Mouse (Mus musculus): ENCODE measurements at regions not wholly inside any gene's neighbourhood (a gene's known extent, or its start where the extent isn't known, plus 50 kb on each side); places are given as distances from the start of the nearest gene placed in this dataset.
A peak's percentile ranks its signal among the peaks of the same experiment; 100 is the strongest.
"Not testable (repeated sequence)": the region's sequence is repeated elsewhere in the genome, so short reads cannot be mapped to it uniquely, and the experiment has no call there.

DNA sequence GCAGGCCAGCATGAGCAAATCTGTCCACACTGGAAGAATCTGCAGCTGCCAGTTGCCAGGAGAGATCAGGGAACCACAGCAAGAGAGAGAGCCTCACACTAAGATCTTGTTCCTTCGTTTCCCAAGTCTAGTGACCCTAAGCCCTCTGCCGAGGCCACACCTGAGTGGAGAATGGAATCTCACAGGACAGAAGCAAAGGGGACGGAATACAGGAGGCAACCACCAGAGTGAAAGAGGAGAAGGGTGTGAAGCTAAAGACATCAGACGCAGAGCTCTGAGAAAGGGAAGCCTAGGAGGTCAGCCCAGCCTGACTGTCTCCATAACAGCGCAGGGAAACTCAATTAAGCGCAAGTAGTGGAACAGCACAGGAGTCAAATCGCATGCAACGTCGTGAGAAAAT, 75.0 kb downstream of the Suds3 start:
- DNase-seq (ENCODE audit: low spot score in 2 of 2): no peak

DNA sequence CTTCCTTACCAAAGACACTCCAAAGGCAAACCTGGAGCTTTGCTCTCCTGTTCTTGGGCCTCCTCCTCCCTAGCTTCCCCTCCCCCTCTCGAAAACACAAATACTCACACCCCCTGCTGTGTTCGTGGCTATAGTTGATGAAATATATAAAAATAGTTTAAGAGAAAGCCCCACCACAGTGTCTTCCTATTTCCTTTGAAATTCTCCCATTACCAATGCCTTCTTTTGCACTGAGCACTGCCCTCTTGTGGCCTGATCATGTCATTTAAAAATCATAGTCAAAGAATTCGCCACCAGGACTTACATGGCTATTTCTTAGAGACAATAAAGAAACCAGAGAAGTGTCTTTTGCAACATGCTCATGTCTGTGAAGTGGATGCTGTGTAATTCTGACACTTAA, 78.7 kb downstream of the Suds3 start:
- peak; percentile 18 to 75 for DNase-seq (ENCODE audit: low spot score in 2 of 2)

DNA sequence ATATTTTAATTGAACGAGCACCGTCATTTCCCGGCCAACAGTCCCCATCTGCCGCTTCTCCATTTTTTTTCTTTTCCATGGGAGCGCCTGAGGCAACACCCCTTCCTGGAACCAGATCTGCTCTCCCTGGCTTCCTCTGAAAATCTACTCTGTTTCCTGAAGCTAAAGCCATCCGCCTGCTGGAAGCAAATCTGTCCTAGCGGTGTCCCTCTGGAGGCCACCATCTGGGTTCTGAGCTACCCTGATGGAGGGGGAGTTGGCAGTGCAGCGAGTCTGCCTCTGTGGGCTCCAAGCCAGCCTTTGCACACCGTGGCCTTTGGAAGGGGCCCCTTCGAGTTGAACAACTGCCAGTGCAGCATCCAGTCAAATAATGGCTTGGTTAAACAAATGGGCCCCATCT, 83.8 kb downstream of the Suds3 start:
- DNase-seq (ENCODE audit: low spot score in 2 of 2): peak; percentile 76 to 85

DNA sequence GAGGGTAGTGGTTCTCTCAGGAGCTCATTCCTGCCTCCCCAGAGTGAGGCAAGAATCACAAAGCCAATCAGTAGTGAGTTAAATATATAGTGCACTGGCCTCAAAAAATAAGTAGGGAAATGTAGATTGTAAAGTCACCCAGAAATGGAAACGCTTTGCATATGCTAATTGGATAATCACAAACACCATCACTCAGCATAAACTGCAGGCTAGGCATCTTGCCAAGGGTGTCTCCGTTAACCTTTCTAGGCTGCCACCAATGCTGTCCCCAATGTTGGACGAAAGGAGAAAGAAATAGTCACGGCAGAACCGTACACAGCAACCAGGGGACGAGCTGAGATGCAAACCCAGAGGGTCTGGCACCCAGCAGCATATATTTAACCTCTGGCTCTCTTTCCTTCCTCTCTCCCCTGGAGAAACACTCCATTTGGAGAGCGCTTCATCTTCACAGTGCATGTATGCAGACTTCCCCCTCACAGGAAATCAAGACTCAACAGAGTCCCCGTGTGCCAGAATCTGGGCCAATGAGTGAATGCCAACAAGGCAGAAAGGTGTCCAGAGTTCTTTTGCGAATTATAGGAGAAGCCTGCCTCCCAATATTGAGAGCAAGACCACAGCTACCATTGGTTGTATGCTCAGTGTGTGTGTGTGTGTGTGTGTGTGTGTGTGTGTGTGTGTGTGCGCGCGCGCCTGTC, 90.1 kb downstream of the Suds3 start:
- DNase-seq (ENCODE audit: low spot score in 2 of 2): no peak

DNA sequence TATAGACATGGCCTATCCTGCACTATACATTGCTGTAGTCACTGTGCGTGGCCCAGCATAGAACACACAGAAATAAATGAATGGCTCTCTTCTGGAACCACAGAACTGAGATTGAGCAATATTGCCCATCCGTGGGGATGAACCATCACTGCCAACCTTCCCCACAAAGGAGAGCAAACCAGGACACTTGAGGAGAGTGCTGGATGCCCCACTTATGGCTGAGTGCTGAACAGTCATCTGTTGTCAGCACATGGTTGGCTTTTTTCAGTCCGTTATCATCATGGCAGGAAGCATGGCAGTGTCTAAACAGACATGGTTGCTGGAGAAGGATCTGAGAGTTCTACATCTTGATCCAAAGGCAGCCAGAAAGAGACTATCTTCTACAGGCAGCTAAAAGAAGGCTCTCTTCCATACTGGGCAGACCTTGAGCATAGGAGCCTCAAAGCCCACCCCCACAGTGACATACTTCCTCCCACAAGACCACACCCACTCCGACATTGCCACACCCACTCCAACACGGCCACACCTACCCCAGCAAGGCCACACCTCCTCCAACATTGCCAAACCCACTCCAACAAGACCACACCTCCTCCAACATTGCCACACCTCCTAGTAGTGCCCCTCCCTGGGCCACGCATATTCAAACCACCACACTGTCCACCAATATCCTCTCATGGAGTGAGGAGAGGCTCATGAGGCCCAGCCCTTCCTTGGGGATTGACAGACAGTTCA, 97.3 kb downstream of the Suds3 start:
- no peak for DNase-seq (ENCODE audit: low spot score in 2 of 2)

DNA sequence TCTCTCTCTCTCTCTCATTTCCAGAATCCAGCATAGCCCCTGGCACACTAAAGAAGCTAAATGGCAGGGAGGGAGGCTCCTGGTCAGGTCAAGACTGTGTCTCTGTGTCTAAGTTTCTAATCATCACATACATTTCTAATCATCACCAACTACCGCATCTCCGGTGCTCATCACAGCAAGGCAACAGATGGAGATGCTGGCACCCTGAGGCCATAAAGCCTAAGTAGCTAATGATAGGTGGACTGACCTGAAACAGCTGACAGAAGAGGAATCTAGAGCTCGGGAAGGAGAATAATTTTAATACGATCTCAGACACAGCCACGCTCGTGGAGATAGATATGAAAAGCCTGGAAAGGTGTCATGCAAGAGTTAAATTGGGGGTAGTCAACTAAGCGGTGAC, 104.8 kb downstream of the Suds3 start:
- no peak for DNase-seq (ENCODE audit: low spot score in 2 of 2)

DNA sequence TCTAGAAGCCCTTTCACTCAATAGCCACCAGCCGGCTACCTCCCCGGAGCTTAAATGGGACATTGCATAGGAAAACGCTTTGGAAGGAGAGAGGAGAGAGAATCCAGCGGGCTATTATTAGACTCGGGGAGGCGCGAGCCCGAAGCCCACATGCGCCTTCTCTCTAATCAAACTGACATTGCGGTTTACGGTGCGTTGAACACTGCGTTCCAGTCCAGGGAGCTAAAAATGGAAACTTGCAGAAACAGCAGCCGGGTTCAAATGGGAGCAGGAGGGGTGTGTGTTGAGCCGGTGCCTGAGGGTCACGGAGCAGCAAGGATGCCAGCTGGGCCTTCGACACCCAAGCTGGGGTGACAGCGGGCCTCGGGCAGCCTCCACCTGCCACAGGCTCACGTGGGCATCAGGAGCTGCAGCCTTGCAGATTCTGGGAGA, 115.1 kb downstream of the Suds3 start:
- peak; percentile 39 to 54 for DNase-seq (ENCODE audit: low spot score in 2 of 2)

DNA sequence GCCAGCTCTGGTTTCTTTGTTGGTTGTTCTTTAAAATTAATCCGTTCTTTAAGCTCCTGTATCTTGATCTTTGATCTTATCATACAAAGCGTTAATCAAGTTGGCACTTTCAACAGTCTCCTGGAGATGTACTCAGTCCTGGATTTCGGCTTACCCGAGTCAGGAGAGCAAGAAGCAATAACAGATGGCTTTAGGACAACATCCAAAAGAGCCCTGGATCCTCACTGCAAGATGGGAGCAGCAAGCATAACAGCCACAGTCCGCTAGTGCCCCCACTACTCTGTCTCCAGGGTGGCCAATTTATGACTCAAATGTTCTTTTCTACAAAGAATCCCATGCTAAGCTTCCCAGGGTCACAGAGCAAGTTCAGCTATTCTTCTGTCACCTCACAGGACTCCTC, 121.4 kb downstream of the Suds3 start:
- no peak for DNase-seq (ENCODE audit: low spot score in 2 of 2)

DNA sequence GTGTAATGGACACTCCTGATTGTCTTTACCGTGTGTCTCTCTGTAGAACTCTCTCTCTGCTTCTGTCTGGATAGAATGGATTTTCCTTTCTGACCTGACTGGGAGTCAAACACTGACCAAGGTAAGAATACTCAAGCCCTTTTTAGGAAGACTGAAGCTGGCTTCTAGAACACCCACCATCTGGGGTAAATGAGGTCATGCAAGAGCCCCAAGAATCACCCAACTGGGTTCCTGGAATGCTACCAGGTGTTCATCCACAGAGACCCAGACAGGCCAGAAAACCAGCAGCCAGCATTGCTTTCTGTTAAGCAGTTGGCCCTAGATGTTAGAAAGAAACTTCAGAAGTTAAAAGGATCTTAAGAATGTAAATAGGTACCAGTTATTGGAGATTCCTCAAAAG, 122.2 kb downstream of the Suds3 start:
- DNase-seq (ENCODE audit: low spot score in 2 of 2): no peak

DNA sequence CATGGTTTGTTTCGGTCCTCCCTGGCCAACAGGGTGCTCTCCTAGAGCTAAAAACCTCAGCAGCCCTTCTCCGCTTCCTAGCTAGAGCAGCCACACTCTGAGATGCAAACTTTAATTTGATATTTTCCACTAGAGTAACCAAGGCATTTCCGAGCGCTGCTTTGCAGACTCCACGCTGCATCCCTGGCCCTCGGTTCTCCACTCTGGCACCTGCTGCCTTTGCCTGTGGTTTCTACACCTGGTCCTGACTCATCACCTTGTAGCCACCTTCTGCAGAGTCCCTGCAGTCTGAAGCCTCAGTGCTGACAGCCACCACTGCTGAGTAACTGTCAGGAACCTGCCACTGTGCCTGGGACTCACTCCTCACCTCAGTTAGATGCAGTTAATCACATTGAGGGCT, 124.5 kb downstream of the Suds3 start:
- no peak for DNase-seq (ENCODE audit: low spot score in 2 of 2)

DNA sequence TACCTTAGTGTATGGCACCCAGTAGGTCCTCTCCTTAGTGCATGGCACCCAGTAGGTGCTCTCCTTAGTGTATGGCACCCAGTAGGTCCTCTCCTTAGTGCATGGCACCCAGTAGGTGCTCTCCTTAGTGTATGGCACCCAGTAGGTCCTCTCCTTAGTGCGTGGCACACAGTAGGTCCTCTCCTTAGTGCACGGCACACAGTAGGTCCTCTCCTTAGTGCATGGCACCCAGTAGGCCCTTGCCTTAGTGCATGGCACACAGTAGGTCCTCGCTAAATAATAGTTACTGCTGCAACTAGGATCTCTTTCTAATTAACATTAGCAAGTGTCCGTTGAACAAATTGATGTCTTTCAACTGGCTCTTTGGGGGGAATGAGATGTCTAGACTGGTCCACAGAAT, 144.4 kb downstream of the Suds3 start:
- DNase-seq (ENCODE audit: low spot score in 2 of 2): not testable (repeated sequence)

DNA sequence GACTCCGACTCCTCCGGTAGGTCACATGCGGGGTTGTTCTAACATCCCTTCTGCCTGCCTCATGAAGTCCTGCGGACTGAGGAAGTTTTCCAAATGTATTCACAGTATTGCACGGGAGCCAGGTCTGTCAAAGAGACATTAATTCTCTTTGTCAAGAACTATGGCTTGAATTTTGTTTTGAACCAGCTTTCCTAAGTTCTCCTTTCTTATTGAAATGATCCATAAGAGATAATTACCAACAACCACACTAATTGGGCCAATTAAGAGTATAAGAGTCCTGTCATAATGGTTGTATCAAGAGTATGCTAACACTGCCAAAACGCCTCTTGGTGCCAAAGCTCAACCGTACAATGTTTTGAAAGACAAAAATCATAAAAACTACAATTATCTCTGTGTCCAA, 151.7 kb downstream of the Suds3 start:
- DNase-seq (ENCODE audit: low spot score in 2 of 2): no peak

DNA sequence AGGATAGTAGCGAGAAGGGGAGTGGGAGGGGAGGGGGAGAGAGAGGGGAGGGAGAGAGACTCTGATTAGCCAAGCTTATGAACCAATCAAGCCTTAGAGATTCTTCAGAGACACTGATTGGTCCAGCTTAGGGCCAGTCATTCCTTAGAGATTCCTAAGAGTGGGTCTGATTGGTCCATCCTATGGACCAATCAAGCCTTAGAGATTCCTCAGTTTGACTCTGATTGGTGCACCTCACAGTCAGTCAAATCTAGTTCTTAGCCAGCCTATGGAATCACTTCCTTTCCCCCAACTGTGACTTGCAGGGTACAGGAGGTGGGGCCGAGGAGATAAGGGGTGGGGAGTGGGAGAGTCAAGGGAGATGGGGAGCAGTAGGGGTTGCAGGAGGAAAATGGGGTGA, 152.8 kb downstream of the Suds3 start:
- DNase-seq (ENCODE audit: low spot score in 2 of 2): no peak

DNA sequence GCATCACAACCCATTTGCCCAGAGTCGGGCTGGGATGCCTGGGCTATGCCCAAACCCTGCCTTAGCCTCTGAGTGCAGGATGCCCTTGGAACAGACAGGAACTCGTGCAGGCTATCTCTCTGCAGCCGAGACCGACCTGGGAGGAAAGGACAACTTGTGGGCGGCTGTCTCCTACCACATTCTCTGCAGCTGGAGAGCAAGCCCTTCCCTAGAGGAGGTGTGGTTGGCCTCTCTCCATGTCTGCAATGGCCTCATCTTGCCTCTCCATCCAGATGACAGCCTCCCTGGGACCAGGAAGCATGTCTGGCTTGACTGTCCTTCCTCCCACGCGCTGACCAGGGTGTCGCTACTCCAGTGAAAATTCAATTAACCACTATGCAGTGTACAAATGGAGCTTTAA, 155.9 kb downstream of the Suds3 start:
- no peak for DNase-seq (ENCODE audit: low spot score in 2 of 2)

DNA sequence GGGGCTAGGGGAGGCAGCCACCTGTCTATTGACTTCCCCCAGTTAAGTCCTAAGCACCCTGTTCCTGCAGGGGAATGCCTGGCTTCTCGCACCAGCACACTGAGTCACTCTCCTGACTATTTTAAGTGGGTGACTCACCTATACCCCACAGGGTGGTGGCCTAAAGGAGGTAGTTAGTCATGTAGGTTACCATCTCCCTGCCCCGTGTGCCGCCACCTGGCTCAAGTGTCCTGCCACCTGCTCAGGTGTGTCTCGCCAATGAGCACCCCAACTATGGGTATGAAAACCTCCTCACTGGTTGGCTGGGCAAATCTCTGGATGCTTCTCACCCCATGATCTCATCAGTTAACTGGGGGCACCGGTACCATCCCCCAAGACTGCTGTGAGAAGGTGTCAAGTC, 157.8 kb downstream of the Suds3 start:
- no peak for DNase-seq (ENCODE audit: low spot score in 2 of 2)

DNA sequence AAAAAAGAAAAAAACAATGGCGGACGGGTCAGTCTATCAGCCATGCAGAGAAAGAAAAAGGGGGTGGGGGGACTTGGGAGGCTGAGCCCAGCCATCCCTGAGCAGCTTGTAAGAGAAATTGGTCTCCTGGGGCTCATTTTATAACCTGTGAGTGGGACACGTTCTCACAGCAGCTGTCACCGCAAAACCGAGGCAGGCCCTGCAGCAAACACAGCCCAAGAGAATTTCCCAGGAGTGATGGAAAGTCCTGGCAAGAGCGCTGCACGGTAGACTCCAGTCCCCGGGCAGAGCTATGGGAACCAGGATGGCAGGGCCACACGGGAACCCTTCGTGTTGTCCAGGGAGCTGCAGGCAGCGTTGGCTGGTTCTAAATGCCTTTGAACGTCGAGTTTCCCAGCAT, 159.3 kb downstream of the Suds3 start:
- no peak for DNase-seq (ENCODE audit: low spot score in 2 of 2)

DNA sequence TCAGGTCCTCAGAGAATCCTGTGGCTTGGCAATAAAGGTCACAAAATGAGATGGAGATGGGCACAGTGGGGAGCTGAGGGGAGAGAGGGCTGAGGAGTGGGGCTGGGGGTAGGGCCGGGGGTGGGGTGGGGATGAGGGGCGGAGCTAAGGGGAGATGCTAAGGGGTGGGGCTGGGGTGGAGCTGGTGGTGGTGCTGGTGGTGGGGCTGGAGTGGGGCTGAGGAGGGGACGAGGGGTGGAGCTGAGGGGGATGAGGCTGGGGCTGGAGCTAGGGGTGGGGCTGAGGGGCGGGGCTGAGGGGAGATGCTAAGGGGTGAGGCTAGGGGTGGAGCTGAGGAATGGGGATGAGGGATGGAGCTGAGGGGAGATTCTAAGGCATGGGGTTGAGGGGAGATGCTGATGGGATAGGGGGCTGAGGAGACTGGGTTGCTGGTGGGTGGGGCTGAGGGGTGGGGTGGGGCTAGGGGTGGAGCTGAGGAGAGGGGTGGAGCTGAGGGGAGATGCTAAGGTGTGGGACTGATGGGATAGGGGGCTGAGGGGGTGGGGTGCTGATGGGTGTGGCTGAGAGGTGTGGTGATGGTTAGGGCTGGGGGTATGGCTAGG, 165.5 kb downstream of the Suds3 start:
- DNase-seq (ENCODE audit: low spot score in 2 of 2): no peak

DNA sequence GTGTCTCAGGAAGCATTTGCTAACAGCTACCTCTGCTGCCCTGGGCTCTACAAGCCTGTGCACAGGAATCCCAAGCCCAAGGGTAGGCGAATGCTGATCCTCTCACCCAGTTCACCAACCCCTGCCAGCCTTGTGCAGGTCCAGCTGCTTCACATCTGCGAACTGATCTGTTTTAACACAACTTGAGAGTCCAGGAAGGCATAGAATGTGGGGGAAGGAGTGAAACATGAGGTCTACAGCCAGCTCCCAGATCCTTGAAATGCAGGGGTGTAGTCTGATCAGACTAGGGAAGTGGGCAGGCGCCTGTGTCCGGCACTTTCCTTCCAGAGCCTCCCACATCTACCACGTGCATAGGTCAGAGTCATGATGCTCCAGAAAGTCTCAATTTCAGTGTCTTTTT, 181.3 kb downstream of the Suds3 start:
- no peak for DNase-seq (ENCODE audit: low spot score in 2 of 2)

DNA sequence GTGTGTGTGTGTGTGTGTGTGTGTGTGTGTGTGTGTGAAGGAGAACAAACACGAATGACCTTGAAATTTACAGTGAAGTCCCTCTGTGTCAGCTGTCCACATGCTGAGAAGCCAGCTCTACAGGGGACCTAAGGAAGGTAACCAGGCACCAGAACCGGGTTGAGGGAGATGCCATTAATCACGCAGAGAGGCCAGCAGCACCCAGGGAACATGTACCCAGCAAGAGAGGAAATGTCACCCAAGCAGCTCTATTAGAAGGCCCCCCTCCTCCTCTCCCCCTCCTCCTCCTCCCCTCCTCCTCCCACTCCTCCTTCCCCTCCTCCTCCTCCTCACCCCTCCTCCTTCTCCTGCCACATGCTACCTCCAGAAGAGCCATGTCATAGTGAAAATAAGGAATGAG, 181.8 kb downstream of the Suds3 start:
- no peak for DNase-seq (ENCODE audit: low spot score in 2 of 2)

DNA sequence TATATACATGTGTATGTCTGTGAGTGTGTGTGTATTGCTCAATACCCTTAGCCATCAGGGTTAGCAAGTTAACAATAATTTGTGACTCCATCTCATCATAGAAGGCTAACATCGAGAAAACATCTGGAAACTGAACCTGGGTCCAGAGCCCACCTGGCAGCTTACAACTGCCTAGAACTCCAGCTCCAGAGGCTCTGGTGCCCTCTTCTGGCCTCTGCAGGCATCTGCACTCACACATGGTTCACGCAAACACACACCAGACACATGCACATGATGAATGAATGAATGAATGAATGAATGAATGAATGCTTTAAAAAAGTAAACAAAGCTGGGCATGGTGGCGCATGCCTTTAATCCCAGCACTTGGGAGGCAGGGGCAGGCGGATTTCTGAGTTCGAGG, 182.8 kb downstream of the Suds3 start:
- no peak for DNase-seq (ENCODE audit: low spot score in 2 of 2)

DNA sequence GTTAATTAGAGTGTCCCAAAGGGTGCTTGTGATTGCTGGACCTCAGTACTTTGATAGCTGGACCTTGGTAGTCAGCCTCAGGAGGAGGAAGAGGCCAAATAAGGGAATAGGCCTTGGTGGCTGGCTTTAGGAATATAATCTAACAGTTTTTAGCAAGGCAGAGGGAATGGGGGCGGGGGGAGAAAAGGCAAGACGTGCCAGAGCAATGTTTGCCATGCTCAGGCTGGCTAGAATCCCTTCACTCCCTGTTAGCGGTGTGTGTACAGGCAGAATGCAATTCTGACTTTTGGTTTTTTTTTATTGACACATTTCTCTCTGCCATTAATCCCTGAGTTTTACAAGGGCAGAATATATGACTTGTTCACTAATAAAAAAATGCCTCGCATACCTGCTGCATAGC, 192.2 kb downstream of the Suds3 start:
- peak in 1 of 2 experiments; percentile 58 for DNase-seq (ENCODE audit: low spot score in 2 of 2)

DNA sequence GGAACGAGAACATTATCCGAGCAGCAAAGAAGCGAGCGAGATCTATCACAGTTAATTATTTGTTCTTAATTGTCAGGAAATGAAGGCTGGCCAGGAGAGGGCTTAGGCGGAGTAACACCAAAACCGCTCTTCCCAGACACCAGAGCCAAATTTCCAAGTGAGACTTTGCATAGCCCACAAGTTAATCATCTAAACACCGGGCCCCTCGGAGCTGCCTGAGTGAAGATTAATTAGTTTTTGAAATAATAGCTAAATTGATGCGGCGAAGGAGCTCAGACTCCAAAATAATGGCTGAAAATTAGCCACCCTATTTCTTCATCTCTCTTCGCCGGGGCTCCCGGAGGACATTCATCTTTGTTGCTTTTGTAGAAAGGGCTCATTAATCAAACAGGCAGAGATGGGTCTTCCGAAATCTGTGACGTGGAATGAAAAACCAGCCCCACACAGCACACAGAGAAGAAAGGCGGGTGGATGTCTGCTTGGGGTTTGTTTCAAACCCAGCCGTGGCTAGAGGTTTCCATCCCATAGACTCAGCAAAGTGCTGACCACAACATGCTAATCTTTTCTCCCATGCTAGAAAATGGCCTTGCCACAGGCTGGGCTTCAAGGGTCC, 193.7 kb downstream of the Suds3 start:
- DNase-seq (ENCODE audit: low spot score in 2 of 2): no peak
